Mouse (Mus musculus): ENCODE data around the gene Tecpr2.

Gene Tecpr2

GRCm38 (mm10) chr12:110948082-110948909 is 59.2 kb downstream of the Tecpr2 start:
- DNase-seq (ENCODE audit: low read depth) = no peak

- no peak for DNase-seq (ENCODE audit: low read depth)
Measured at GRCm38 (mm10) chr12:110948910-110949201, 59.8 kb downstream of the Tecpr2 start.

- DNase-seq (ENCODE audit: low read depth) = no peak
Measured at GRCm38 (mm10) chr12:110949410-110949809, 60.3 kb downstream of the Tecpr2 start.

GRCm38 (mm10) chr12:110950151-110950550 is 61.1 kb downstream of the Tecpr2 start:
- DNase-seq (ENCODE audit: low read depth) = no peak

GRCm38 (mm10) chr12:110951236-110951635 is 62.2 kb downstream of the Tecpr2 start:
- DNase-seq (ENCODE audit: low read depth) = no peak

- DNase-seq (ENCODE audit: low read depth) = peak; percentile 40
Measured at GRCm38 (mm10) chr12:110952628-110953385, 63.7 kb downstream of the Tecpr2 start.

GRCm38 (mm10) chr12:110953443-110953842 is 64.4 kb downstream of the Tecpr2 start:
- peak; percentile 62 for DNase-seq (ENCODE audit: low read depth)

- DNase-seq (ENCODE audit: low read depth) = no peak
Measured at GRCm38 (mm10) chr12:110953900-110954299, 64.8 kb downstream of the Tecpr2 start.

- DNase-seq (ENCODE audit: low read depth) = no peak
Measured at GRCm38 (mm10) chr12:110954351-110954991, 65.4 kb downstream of the Tecpr2 start.

- DNase-seq (ENCODE audit: low read depth) = no peak
Measured at GRCm38 (mm10) chr12:110961973-110962372, 72.9 kb downstream of the Tecpr2 start.

- no peak for DNase-seq (ENCODE audit: low read depth)
Measured at GRCm38 (mm10) chr12:110965500-110965899, 76.4 kb downstream of the Tecpr2 start.

GRCm38 (mm10) chr12:110966079-110966478 is 77.0 kb downstream of the Tecpr2 start:
- no peak for DNase-seq (ENCODE audit: low read depth)

- no peak for DNase-seq (ENCODE audit: low read depth)
Measured at GRCm38 (mm10) chr12:110967146-110967545, 78.1 kb downstream of the Tecpr2 start.

GRCm38 (mm10) chr12:110970408-110970807 is 81.3 kb downstream of the Tecpr2 start:
- no peak for DNase-seq (ENCODE audit: low read depth)

GRCm38 (mm10) chr12:110971972-110972371 is 82.9 kb downstream of the Tecpr2 start:
- DNase-seq (ENCODE audit: low read depth) = no peak

- DNase-seq (ENCODE audit: low read depth) = no peak
Measured at GRCm38 (mm10) chr12:110973829-110974228, 84.8 kb downstream of the Tecpr2 start.

GRCm38 (mm10) chr12:110974295-110974694 is 85.2 kb downstream of the Tecpr2 start:
- DNase-seq (ENCODE audit: low read depth) = no peak

GRCm38 (mm10) chr12:110974726-110975125 is 85.7 kb downstream of the Tecpr2 start:
- DNase-seq (ENCODE audit: low read depth) = no peak

- no peak for DNase-seq (ENCODE audit: low read depth)
Measured at GRCm38 (mm10) chr12:110975385-110975784, 86.3 kb downstream of the Tecpr2 start.

- DNase-seq (ENCODE audit: low read depth) = no peak
Measured at GRCm38 (mm10) chr12:110975838-110976468, 86.9 kb downstream of the Tecpr2 start.

- no peak for DNase-seq (ENCODE audit: low read depth)
Measured at GRCm38 (mm10) chr12:110976589-110977344, 87.7 kb downstream of the Tecpr2 start.

- no peak for DNase-seq (ENCODE audit: low read depth)
Measured at GRCm38 (mm10) chr12:110977345-110977733, 88.3 kb downstream of the Tecpr2 start.
